Mouse (Mus musculus): ENCODE measurements at regions not wholly inside any gene's neighbourhood (a gene's known extent, or its start where the extent isn't known, plus 50 kb on each side); places are given as distances from the start of the nearest gene placed in this dataset.

- intact Hi-C loops (cut with DNase I), result loop anchor here (5.0 kb wide), 1 partner anchor 102 kb away; no protein-coding TSS in a partner anchor
- no peak for DNase-seq (ENCODE audit: low spot score in 2 of 2)
Measured at GRCm38 (mm10) chr19:26834564-26834963, 51.1 kb upstream of the Gm815 start.
